Mouse (Mus musculus): ENCODE measurements at regions not wholly inside any gene's neighbourhood (a gene's known extent, or its start where the extent isn't known, plus 50 kb on each side); places are given as distances from the start of the nearest gene placed in this dataset.

GRCm38 (mm10) chr16:95131815-95132214, 125.5 kb upstream of the Kcnj15 start:
- Histone ChIP-seq H3K9me3 (ENCODE audit: control insufficient read depth, low read length) (no peaks in the 10 kb centered on the region), H3K9ac (replicated peaks; ENCODE audit: low read depth, low read length) (no peak overlapping the region), H3K4me2 (ENCODE audit: low read length) (no peak overlapping the region), H3K4me3 (replicated peaks; ENCODE audit: low read length) (no peak overlapping the region), H3K27me3 (replicated peaks; ENCODE audit: control insufficient read depth, insufficient read depth, low read length) (no peaks in the 10 kb centered on the region), H3K36me3 (ENCODE audit: control insufficient read depth, insufficient read depth) (no peaks in the 10 kb centered on the region), H3K27ac (ENCODE audit: low read length) (no peak overlapping the region), H3K4me1 (replicated peaks; ENCODE audit: control insufficient read depth, insufficient read depth, low read length) (peaks cover 10% of the 10 kb centered on the region; the same call in 1 of the 2 replicates)
- ATAC-seq = peak; percentile 61; the same call in 1 of the 2 replicates
- 21% methylated on average over 5 of the region's 5 CpGs for WGBS

DNA sequence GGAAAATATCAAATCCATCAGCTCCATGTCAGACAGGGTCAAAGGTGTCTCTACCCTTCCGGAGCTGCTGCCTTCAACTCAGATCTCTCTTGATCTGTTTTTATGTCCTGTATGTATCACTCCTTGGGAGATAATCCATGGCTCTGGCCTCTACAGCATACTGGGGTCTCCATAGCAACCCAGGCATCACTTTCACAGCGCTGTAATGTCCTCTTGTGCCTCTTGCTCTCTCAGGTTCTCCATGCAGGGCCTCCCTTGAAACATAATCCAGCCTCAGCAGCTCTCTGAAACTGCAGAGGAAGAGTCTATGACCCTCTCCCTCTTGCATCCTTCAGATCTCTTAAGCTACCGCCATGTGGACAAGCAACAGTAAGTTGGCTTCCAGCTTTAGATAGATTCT, 118.5 kb upstream of the Kcnj15 start:
- no peak overlapping the region for H3K27ac ChIP-seq (ENCODE audit: low read length)
- ATAC-seq = no peak
- no peak overlapping the region for H3K9ac ChIP-seq (replicated peaks; ENCODE audit: low read depth, low read length)
- H3K4me1 ChIP-seq (replicated peaks; ENCODE audit: control insufficient read depth, insufficient read depth, low read length) = no peaks in the 10 kb centered on the region; the same call in 1 of the 2 replicates
- 76% methylated on average over 3 of the region's 3 CpGs for WGBS
- no peaks in the 10 kb centered on the region for H3K36me3 ChIP-seq (ENCODE audit: control insufficient read depth, insufficient read depth)
- no peaks in the 10 kb centered on the region for H3K9me3 ChIP-seq (ENCODE audit: control insufficient read depth, low read length)
- H3K4me2 ChIP-seq (ENCODE audit: low read length) = no peak overlapping the region
- no peaks in the 10 kb centered on the region for H3K27me3 ChIP-seq (replicated peaks; ENCODE audit: control insufficient read depth, insufficient read depth, low read length)
- no peak overlapping the region for H3K4me3 ChIP-seq (replicated peaks; ENCODE audit: low read length)

- 58% methylated on average over 8 of the region's 8 CpGs for WGBS
- peak; percentile 47 for ATAC-seq
- no peak overlapping the region for H3K9ac ChIP-seq (replicated peaks; ENCODE audit: low read depth, low read length)
- H3K9me3 ChIP-seq (ENCODE audit: control insufficient read depth, low read length) = no peaks in the 10 kb centered on the region
- no peak overlapping the region for H3K4me3 ChIP-seq (replicated peaks; ENCODE audit: low read length)
- no peaks in the 10 kb centered on the region for H3K27me3 ChIP-seq (replicated peaks; ENCODE audit: control insufficient read depth, insufficient read depth, low read length)
- H3K4me1 ChIP-seq (replicated peaks; ENCODE audit: control insufficient read depth, insufficient read depth, low read length) = no peaks in the 10 kb centered on the region; the same call in 1 of the 2 replicates
- H3K4me2 ChIP-seq (ENCODE audit: low read length) = no peak overlapping the region
- no peak overlapping the region for H3K27ac ChIP-seq (ENCODE audit: low read length)
- no peaks in the 10 kb centered on the region for H3K36me3 ChIP-seq (ENCODE audit: control insufficient read depth, insufficient read depth)
These were observed 115.6 kb upstream of the Kcnj15 start for GRCm38 (mm10) chr16:95141510-95142394.

- no peaks in the 10 kb centered on the region for H3K9me3 ChIP-seq (ENCODE audit: control insufficient read depth, low read length)
- no peak overlapping the region for H3K27ac ChIP-seq (ENCODE audit: low read length)
- no peak overlapping the region for H3K4me2 ChIP-seq (ENCODE audit: low read length)
- no peak overlapping the region for H3K4me3 ChIP-seq (replicated peaks; ENCODE audit: low read length)
- no peak for ATAC-seq
- no peaks in the 10 kb centered on the region for H3K27me3 ChIP-seq (replicated peaks; ENCODE audit: control insufficient read depth, insufficient read depth, low read length)
- no peaks in the 10 kb centered on the region for H3K4me1 ChIP-seq (replicated peaks; ENCODE audit: control insufficient read depth, insufficient read depth, low read length)
- WGBS = 73% methylated on average over 8 of the region's 8 CpGs
- no peaks in the 10 kb centered on the region for H3K36me3 ChIP-seq (ENCODE audit: control insufficient read depth, insufficient read depth)
- H3K9ac ChIP-seq (replicated peaks; ENCODE audit: low read depth, low read length) = no peak overlapping the region
These were observed 106.9 kb upstream of the Kcnj15 start for GRCm38 (mm10) chr16:95150499-95150898.

DNA sequence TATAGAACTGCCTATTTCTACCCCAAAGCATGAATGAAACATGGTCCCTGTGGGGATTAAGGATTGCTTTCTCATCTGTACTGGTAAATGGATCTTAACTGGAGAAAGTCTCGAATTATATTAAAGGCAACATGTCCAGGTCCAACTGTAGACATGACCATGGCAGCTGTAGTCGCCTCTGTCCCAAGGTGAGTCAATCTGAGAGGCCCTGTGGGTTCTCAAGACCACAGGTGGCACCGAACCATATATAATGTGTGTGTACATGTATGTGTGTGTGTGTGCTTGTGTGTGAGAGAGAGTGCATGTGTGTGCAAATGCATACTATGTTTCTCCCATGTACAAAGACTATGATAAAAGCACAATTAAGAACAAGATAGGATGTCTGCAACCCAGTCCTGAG, 105.9 kb upstream of the Kcnj15 start:
- H3K27ac ChIP-seq (ENCODE audit: low read length) = no peak overlapping the region
- ATAC-seq = no peak
- H3K36me3 ChIP-seq (ENCODE audit: control insufficient read depth, insufficient read depth) = no peaks in the 10 kb centered on the region
- H3K9ac ChIP-seq (replicated peaks; ENCODE audit: low read depth, low read length) = no peak overlapping the region
- no peaks in the 10 kb centered on the region for H3K4me1 ChIP-seq (replicated peaks; ENCODE audit: control insufficient read depth, insufficient read depth, low read length)
- no peak overlapping the region for H3K4me2 ChIP-seq (ENCODE audit: low read length)
- H3K27me3 ChIP-seq (replicated peaks; ENCODE audit: control insufficient read depth, insufficient read depth, low read length) = no peaks in the 10 kb centered on the region
- 79% methylated on average over 3 of the region's 3 CpGs for WGBS
- no peak overlapping the region for H3K4me3 ChIP-seq (replicated peaks; ENCODE audit: low read length)
- no peaks in the 10 kb centered on the region for H3K9me3 ChIP-seq (ENCODE audit: control insufficient read depth, low read length)

DNA sequence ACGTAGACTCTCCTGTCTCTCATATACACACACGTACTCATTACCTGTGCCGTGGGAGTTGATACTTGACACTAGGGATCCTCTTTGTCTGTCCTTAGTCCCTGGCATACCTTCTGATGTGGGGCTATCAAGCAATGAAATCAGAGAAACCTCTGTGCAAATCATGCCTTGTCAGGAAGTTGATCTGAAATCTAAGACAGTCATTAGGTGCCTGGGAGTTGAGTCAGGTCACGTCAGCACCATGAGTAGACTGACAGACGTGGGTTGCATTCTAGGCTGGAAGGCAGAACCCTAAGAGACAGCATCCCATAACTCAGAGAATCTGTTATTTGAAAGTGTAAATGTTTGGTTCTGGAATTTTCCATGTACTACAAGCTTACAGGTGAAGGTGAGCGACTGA, 105.4 kb upstream of the Kcnj15 start:
- Histone ChIP-seq H3K27ac (ENCODE audit: low read length) (no peak overlapping the region), H3K4me3 (replicated peaks; ENCODE audit: low read length) (no peak overlapping the region), H3K9ac (replicated peaks; ENCODE audit: low read depth, low read length) (no peak overlapping the region), H3K4me1 (replicated peaks; ENCODE audit: control insufficient read depth, insufficient read depth, low read length) (no peaks in the 10 kb centered on the region), H3K4me2 (ENCODE audit: low read length) (no peak overlapping the region), H3K27me3 (replicated peaks; ENCODE audit: control insufficient read depth, insufficient read depth, low read length) (no peaks in the 10 kb centered on the region), H3K36me3 (ENCODE audit: control insufficient read depth, insufficient read depth) (no peaks in the 10 kb centered on the region), H3K9me3 (ENCODE audit: control insufficient read depth, low read length) (no peaks in the 10 kb centered on the region)
- WGBS = 96% methylated on average over 6 of the region's 6 CpGs
- ATAC-seq = no peak

DNA sequence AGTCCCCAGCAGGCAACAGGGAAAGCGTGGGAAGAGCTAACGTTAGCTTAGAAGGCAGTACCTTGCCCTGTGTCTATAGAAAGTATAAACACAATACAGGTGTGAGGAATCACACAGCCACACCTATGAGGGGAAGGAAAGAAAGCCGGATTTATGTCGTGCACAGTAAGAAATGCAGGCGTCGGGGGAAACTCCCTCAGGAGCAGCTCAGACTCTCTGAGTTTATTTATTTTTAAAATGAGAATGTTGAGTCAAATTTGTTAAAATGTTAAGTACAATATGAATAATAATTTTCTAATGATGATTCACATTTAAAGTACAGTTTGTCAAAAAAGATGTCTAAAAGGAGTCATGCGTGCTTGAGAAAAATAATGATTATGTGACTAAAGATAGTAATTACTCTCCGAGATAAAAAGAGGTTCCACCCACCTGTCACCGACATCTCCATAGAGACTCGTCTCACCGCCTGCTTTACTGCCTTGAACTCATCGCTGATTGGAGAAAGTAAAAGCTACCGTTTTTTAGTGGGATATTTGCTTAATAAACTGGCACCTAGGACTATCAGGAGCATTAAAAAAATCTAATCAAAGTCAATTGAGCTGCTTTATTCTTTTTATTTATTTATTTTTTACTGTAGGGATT, 104.5 kb upstream of the Kcnj15 start:
- WGBS = 56% methylated on average over 13 of the region's 13 CpGs
- H3K4me1 ChIP-seq (replicated peaks; ENCODE audit: control insufficient read depth, insufficient read depth, low read length) = no peaks in the 10 kb centered on the region
- no peaks in the 10 kb centered on the region for H3K27me3 ChIP-seq (replicated peaks; ENCODE audit: control insufficient read depth, insufficient read depth, low read length)
- no peak overlapping the region for H3K9ac ChIP-seq (replicated peaks; ENCODE audit: low read depth, low read length)
- no peak overlapping the region for H3K4me2 ChIP-seq (ENCODE audit: low read length)
- no peak overlapping the region for H3K4me3 ChIP-seq (replicated peaks; ENCODE audit: low read length)
- ATAC-seq = peak; percentile 76
- H3K36me3 ChIP-seq (ENCODE audit: control insufficient read depth, insufficient read depth) = no peaks in the 10 kb centered on the region
- no peaks in the 10 kb centered on the region for H3K9me3 ChIP-seq (ENCODE audit: control insufficient read depth, low read length)
- H3K27ac ChIP-seq (ENCODE audit: low read length) = no peak overlapping the region

GRCm38 (mm10) chr16:95168349-95168748, 89.0 kb upstream of the Kcnj15 start:
- Histone ChIP-seq H3K4me3 (replicated peaks; ENCODE audit: low read length) (no peak overlapping the region), H3K9ac (replicated peaks; ENCODE audit: low read depth, low read length) (no peak overlapping the region), H3K36me3 (ENCODE audit: control insufficient read depth, insufficient read depth) (no peaks in the 10 kb centered on the region), H3K4me2 (ENCODE audit: low read length) (no peak overlapping the region), H3K27me3 (replicated peaks; ENCODE audit: control insufficient read depth, insufficient read depth, low read length) (no peaks in the 10 kb centered on the region), H3K9me3 (ENCODE audit: control insufficient read depth, low read length) (no peaks in the 10 kb centered on the region), H3K4me1 (replicated peaks; ENCODE audit: control insufficient read depth, insufficient read depth, low read length) (no peaks in the 10 kb centered on the region), H3K27ac (ENCODE audit: low read length) (no peak overlapping the region)
- no peak for ATAC-seq
- WGBS = 91% methylated on average over 7 of the region's 7 CpGs

- Histone ChIP-seq H3K4me3 (replicated peaks; ENCODE audit: low read length) (no peak overlapping the region), H3K9ac (replicated peaks; ENCODE audit: low read depth, low read length) (no peak overlapping the region), H3K36me3 (ENCODE audit: control insufficient read depth, insufficient read depth) (no peaks in the 10 kb centered on the region), H3K4me1 (replicated peaks; ENCODE audit: control insufficient read depth, insufficient read depth, low read length) (no peaks in the 10 kb centered on the region), H3K27me3 (replicated peaks; ENCODE audit: control insufficient read depth, insufficient read depth, low read length) (no peaks in the 10 kb centered on the region), H3K4me2 (ENCODE audit: low read length) (no peak overlapping the region), H3K9me3 (ENCODE audit: control insufficient read depth, low read length) (no peaks in the 10 kb centered on the region), H3K27ac (ENCODE audit: low read length) (no peak overlapping the region)
- no peak for ATAC-seq
- WGBS = 96% methylated on average over 1 of the region's 1 CpGs
These were observed 88.0 kb upstream of the Kcnj15 start for GRCm38 (mm10) chr16:95169346-95169745.

Measured in forebrain, embryonic 16.5 days (tissue).